Mouse (Mus musculus) left cerebral cortex, postnatal 25 days (tissue): ENCODE measurements around the gene Gm10972. TPM values are rescaled to one million over a fixed set of nuclear protein-coding genes. Genes with fewer than 3 reads are reported as not detected.

Experiments used
- total RNA-seq, 2 experiments: library from RNA; stranded (reverse); gene quantifications; 2 replicates each; pipeline ENCODE4 v1.2.3; 2021

Gm10972 gene
- total RNA-seq, 2 experiments from 2014 or later, result not detected

Other genes with a start within 250 kb of the Gm10972 start
- 1 to 10 TPM in 1 of 2 experiments, under 1 TPM in 1; 0.87 to 1.4 TPM for gene Lingo4, start 244.6 kb upstream of the Gm10972 start, total RNA-seq
- gene Tdrkh, start 229.8 kb upstream of the Gm10972 start, total RNA-seq, result 10 to 100 TPM; 35.1 to 37.9 TPM
- gene Mrpl9, start 199.8 kb upstream of the Gm10972 start, total RNA-seq, result 10 to 100 TPM; 37.8 to 38.9 TPM
- gene Oaz3, start 199.2 kb upstream of the Gm10972 start, total RNA-seq, result not detected
- gene Celf3, start 164.8 kb upstream of the Gm10972 start, total RNA-seq, result 100 to 1,000 TPM; 166 to 170 TPM
- 1 to 10 TPM; 4.2 to 5.3 TPM for gene Riiad1, start 162.8 kb upstream of the Gm10972 start, total RNA-seq
- gene Snx27, start 60.4 kb upstream of the Gm10972 start, total RNA-seq, result 10 to 100 TPM; 95.8 to 98.3 TPM
- 1 to 10 TPM; 1.3 to 1.6 TPM for gene Tuft1, start 15.8 kb downstream of the Gm10972 start, total RNA-seq
- gene Selenbp2, start 50.4 kb downstream of the Gm10972 start, total RNA-seq, result 1 to 10 TPM in 1 of 2 experiments, not detected in 1; 1.1 TPM
- 1 to 10 TPM; 3.3 to 3.4 TPM for gene Cgn, start 143.4 kb downstream of the Gm10972 start, total RNA-seq
- 10 to 100 TPM; 57.4 to 58.1 TPM for gene Pogz, start 194.5 kb downstream of the Gm10972 start, total RNA-seq
- 100 to 1,000 TPM; 263 to 284 TPM for gene Psmb4, start 243.8 kb downstream of the Gm10972 start, total RNA-seq